Comparison of ENCODE assay signal across 8 mouse cellular contexts in genomic region chr2:71898335-71898856, GRCm38 (mm10). TPM values are rescaled to one million over a fixed set of nuclear protein-coding genes. Genes with fewer than 3 reads are reported as not detected.
DNase-seq lines count a peak whose midpoint lies in the region; ATAC-seq and TF ChIP-seq lines count a peak whose summit lies in the region.
"Had no signal": no experiment of that assay in that cellular context is flagged by ENCODE, and none has a peak within 500 bp of the region (broad histone marks: within the 10 kb centered on the region; RNA-seq: fewer than 3 reads in every experiment).

No protein-coding gene starts in this region.

- no peaks in the 10 kb centered on the region for H3K27me3 ChIP-seq in liver, adult 2 months (ENCODE audit: control insufficient read depth, insufficient read depth, low read length)
- no peaks in the 10 kb centered on the region for H3K27me3 ChIP-seq in embryonic facial prominence, embryonic 10.5 days (replicated peaks; ENCODE audit: low read depth, poor library complexity, severe bottlenecking)
- H3K27me3 ChIP-seq in stomach, postnatal 0 days (ENCODE audit: control insufficient read depth, insufficient read depth, low read length), result no peaks in the 10 kb centered on the region
- H3K27me3 ChIP-seq: lung, embryonic 15.5 days had no signal

- peak; percentile 48 for DNase-seq in liver, adult 2 months (ENCODE audit: extremely low read depth, low read depth, low spot score)
- DNase-seq in liver (no peak), ES-CJ7 (ENCODE audit: low read depth, low spot score) (peak; percentile 48)
- peak; percentile 13 for DNase-seq in embryonic facial prominence, embryonic 10.5 days (ENCODE audit: low spot score)
- peak; percentile 14 for DNase-seq in layer of hippocampus, adult 9-11 months
- DNase-seq in stomach, postnatal 0 days (ENCODE audit: low spot score), result no peak

- peaks cover 32% of the 10 kb centered on the region for H3K36me3 ChIP-seq in liver, adult 2 months (ENCODE audit: control insufficient read depth, insufficient read depth, low read length)
- H3K36me3 ChIP-seq in embryonic facial prominence, embryonic 10.5 days (replicated peaks), result peaks cover 58% of the 10 kb centered on the region
- peaks cover 12% of the 10 kb centered on the region; the same call in 1 of the 2 replicates for H3K36me3 ChIP-seq in stomach, postnatal 0 days (ENCODE audit: control insufficient read depth, insufficient read depth, low read length)

- peak; percentile 53 for TF ChIP-seq CTCF in liver, adult 2 months (IDR thresholded peaks at IDR 0.05; ENCODE audit: low read depth, low read length)
- TF ChIP-seq CTCF in stomach, postnatal 0 days (IDR thresholded peaks at IDR 0.05; ENCODE audit: low read depth), result peak; percentile 89

- no peaks in the 10 kb centered on the region for H3K79me2 ChIP-seq in liver, adult 2 months (ENCODE audit: control insufficient read depth, insufficient read depth, low read length)

- H3K9ac ChIP-seq in liver, adult 2 months (ENCODE audit: low read depth, low read length), result no peak overlapping the region
- no peak overlapping the region for H3K9ac ChIP-seq in stomach, postnatal 0 days (ENCODE audit: low read length)
- H3K9ac ChIP-seq: lung, embryonic 15.5 days had no signal

- H3K4me2 ChIP-seq in stomach, postnatal 0 days (replicated peaks; ENCODE audit: low read depth), result no peak overlapping the region
- H3K4me2 ChIP-seq: lung, embryonic 15.5 days had no signal

- ATAC-seq in activated CD4-positive, CD25-positive, alpha-beta regulatory T cell, adult 4 months, result peak; percentile 46
- no peak for ATAC-seq in stomach, postnatal 0 days (ENCODE audit: low FRiP score, low TSS enrichment)

- no peak for TF ChIP-seq POLR2A in liver, adult 2 months (IDR thresholded peaks at IDR 0.05; ENCODE audit: extremely low read depth, insufficient read depth, low read length)

- H3K27ac ChIP-seq in liver, adult 2 months (replicated peaks; ENCODE audit: insufficient read depth, low read depth, low read length), result no peak overlapping the region
- H3K27ac ChIP-seq in embryonic facial prominence, embryonic 10.5 days (replicated peaks), result no peak overlapping the region
- no peak overlapping the region for H3K27ac ChIP-seq in stomach, postnatal 0 days (replicated peaks)
- H3K27ac ChIP-seq: lung, embryonic 15.5 days had no signal

- H3K4me3 ChIP-seq in liver, adult 2 months (ENCODE audit: insufficient read depth, low read depth, low read length), result no peak overlapping the region
- H3K4me3 ChIP-seq in embryonic facial prominence, embryonic 10.5 days, result no peak overlapping the region
- H3K4me3 ChIP-seq in stomach, postnatal 0 days (ENCODE audit: low read depth, low read length), result no peak overlapping the region
- H3K4me3 ChIP-seq: lung, embryonic 15.5 days had no signal

- no peak for TF ChIP-seq EP300 in stomach, postnatal 0 days (optimal IDR thresholded peaks at IDR 0.05)

- 51% methylated on average over 8 of the region's 8 CpGs for WGBS in liver, adult 2 months
- 65% methylated on average over 8 of the region's 8 CpGs for WGBS in embryonic facial prominence, embryonic 10.5 days
- 52% methylated on average over 8 of the region's 8 CpGs for WGBS in stomach, postnatal 0 days

- H3K9me3 ChIP-seq in embryonic facial prominence, embryonic 10.5 days, result no peaks in the 10 kb centered on the region
- H3K9me3 ChIP-seq in stomach, postnatal 0 days (ENCODE audit: control insufficient read depth, low read length), result no peaks in the 10 kb centered on the region
- H3K9me3 ChIP-seq: lung, embryonic 15.5 days had no signal

- no peaks in the 10 kb centered on the region for H3K4me1 ChIP-seq in liver, adult 2 months (ENCODE audit: control insufficient read depth, insufficient read depth, low read length)
- no peaks in the 10 kb centered on the region for H3K4me1 ChIP-seq in embryonic facial prominence, embryonic 10.5 days
- no peaks in the 10 kb centered on the region for H3K4me1 ChIP-seq in stomach, postnatal 0 days (replicated peaks; ENCODE audit: control insufficient read depth, insufficient read depth)
- H3K4me1 ChIP-seq: lung, embryonic 15.5 days had no signal

RNA-seq across cellular contexts. Expression of gene Pdk1, which starts 25.4 kb away (rescaled TPM):
- 36.6 and 77.5 TPM in 2 replicates for total RNA-seq in liver, adult 2 months (2014; rRNA removed)
- polyA plus RNA-seq in liver, adult 2 months (2012; rRNA removed), result 29.1 and 42.3 TPM in 2 replicates
- polyA plus RNA-seq in activated CD4-positive, CD25-positive, alpha-beta regulatory T cell, adult 4 months (2017; shearing (Covaris generic)), result 10 to 100 TPM; 27.8 to 41.8 TPM
- polyA plus RNA-seq in embryonic facial prominence, embryonic 10.5 days (2016; fragmentation: Nextera tagmentation; extraction: Ambion mirVana), result 53.6 TPM in 2 replicates
- polyA plus RNA-seq in stomach, postnatal 0 days (2015; fragmentation: Nextera tagmentation; extraction: Ambion mirVana), result 35.4 and 37.4 TPM in 2 replicates

Comparison
In these comparisons a context has a peak if more than half of its experiments do, and no peak if none do; other contexts are left out.
1. DNase-seq: peak in liver, adult 2 months (single experiment), ES-CJ7 (single experiment), embryonic facial prominence, embryonic 10.5 days (single experiment) and layer of hippocampus, adult 9-11 months (single experiment); none in liver (single experiment) and stomach, postnatal 0 days (single experiment).